In genomic region chr16:44724847-44725246, GRCm38 (mm10) we compare ENCODE assay signal across 8 mouse cellular contexts. TPM values are rescaled to one million over a fixed set of nuclear protein-coding genes. Genes with fewer than 3 reads are reported as not detected.
DNase-seq lines count a peak whose midpoint lies in the region; ATAC-seq lines count a peak whose summit lies in the region.

No protein-coding gene starts in this region.

- H3K4me2 ChIP-seq in forebrain, embryonic 11.5 days (ENCODE audit: low read depth, low read length, severe bottlenecking): peak overlapping the region; percentile 78
- H3K4me2 ChIP-seq in midbrain, embryonic 14.5 days (ENCODE audit: low read length): peak overlapping the region; percentile 67

- H3K36me3 ChIP-seq in megakaryocyte, embryonic 14.5 days (replicated peaks; ENCODE audit: low read length): peaks cover 32% of the 10 kb centered on the region
- H3K36me3 ChIP-seq in forebrain, embryonic 11.5 days (ENCODE audit: control insufficient read depth, insufficient read depth, low read length): no peaks in the 10 kb centered on the region; the same call in 1 of the 2 replicates
- H3K36me3 ChIP-seq in midbrain, embryonic 14.5 days (ENCODE audit: control insufficient read depth, insufficient read depth, low read length): peaks cover 13% of the 10 kb centered on the region

- WGBS in forebrain, embryonic 11.5 days: 0% methylated on average over 14 of the region's 14 CpGs
- WGBS in midbrain, embryonic 14.5 days: under 1% methylated on average over 14 of the region's 14 CpGs

- peak; percentile 52 for DNase-seq in adrenal gland, postnatal 14 days
- DNase-seq in adrenal gland, adult 8-10 months: no peak
- DNase-seq in forebrain, embryonic 11.5 days (ENCODE audit: low spot score): peak; percentile 76
- peak; percentile 19 to 48 for DNase-seq in kidney, postnatal 36 days
- DNase-seq in midbrain, embryonic 14.5 days: peak; percentile 83
- DNase-seq in spleen, postnatal 4 days (ENCODE audit: low spot score in 2 of 2): no peak

- no peaks in the 10 kb centered on the region for H3K27me3 ChIP-seq in megakaryocyte, embryonic 14.5 days (replicated peaks)
- H3K27me3 ChIP-seq in forebrain, embryonic 11.5 days (ENCODE audit: control insufficient read depth, insufficient read depth, low read length): no peaks in the 10 kb centered on the region
- H3K27me3 ChIP-seq in midbrain, embryonic 14.5 days (ENCODE audit: control insufficient read depth, insufficient read depth, low read length): no peaks in the 10 kb centered on the region

- no peaks in the 10 kb centered on the region for H3K9me3 ChIP-seq in megakaryocyte, embryonic 14.5 days
- H3K9me3 ChIP-seq in forebrain, embryonic 11.5 days (ENCODE audit: control insufficient read depth, low read length): no peaks in the 10 kb centered on the region
- H3K9me3 ChIP-seq in midbrain, embryonic 14.5 days (ENCODE audit: control insufficient read depth, low read length): no peaks in the 10 kb centered on the region

- H3K9ac ChIP-seq in forebrain, embryonic 11.5 days (ENCODE audit: low read length): peak overlapping the region; percentile 91
- peak overlapping the region; percentile 71 for H3K9ac ChIP-seq in midbrain, embryonic 14.5 days (replicated peaks; ENCODE audit: low read length)

- H3K4me1 ChIP-seq in megakaryocyte, embryonic 14.5 days: peaks cover 61% of the 10 kb centered on the region
- H3K4me1 ChIP-seq in forebrain, embryonic 11.5 days (replicated peaks; ENCODE audit: control insufficient read depth, insufficient read depth, low read length): peaks cover 2% of the 10 kb centered on the region; the same call in 1 of the 2 replicates
- H3K4me1 ChIP-seq in midbrain, embryonic 14.5 days (ENCODE audit: control insufficient read depth, insufficient read depth, low read length): peaks cover 6% of the 10 kb centered on the region

- peak overlapping the region; percentile 58 for H3K27ac ChIP-seq in forebrain, embryonic 11.5 days (ENCODE audit: low read depth, low read length)
- peak overlapping the region; percentile 90 for H3K27ac ChIP-seq in midbrain, embryonic 14.5 days (replicated peaks; ENCODE audit: low read depth, low read length)

- peak overlapping the region; percentile 95 for H3K4me3 ChIP-seq in megakaryocyte, embryonic 14.5 days (replicated peaks)
- peak overlapping the region; percentile 85 for H3K4me3 ChIP-seq in forebrain, embryonic 11.5 days (ENCODE audit: low read depth, low read length)
- H3K4me3 ChIP-seq in midbrain, embryonic 14.5 days (replicated peaks; ENCODE audit: low read depth, low read length): peak overlapping the region; percentile 71

- no peak for ATAC-seq in megakaryocyte, adult 5-6 weeks (ENCODE audit: poor library complexity, severe bottlenecking)
- ATAC-seq in forebrain, embryonic 11.5 days (replicated peaks; ENCODE audit: low FRiP score): peak; percentile 34
- peak; percentile 41 for ATAC-seq in midbrain, embryonic 14.5 days (ENCODE audit: low FRiP score, low TSS enrichment)

RNA-seq across cellular contexts. Expression of gene Nepro, which starts 0.7 kb away (rescaled TPM):
- total RNA-seq in adrenal gland, postnatal 14 days (2021): 9.2 and 10.8 TPM in 2 replicates
- total RNA-seq in adrenal gland, adult 8-10 months (2022): 10 to 100 TPM; 10.8 to 13.6 (median 12.1) TPM
- polyA plus RNA-seq in megakaryocyte, embryonic 14.5 days (2012; ENCODE audit: insufficient read depth, low replicate concordance): 0.81 and 1.7 TPM in 2 replicates
- total RNA-seq in megakaryocyte, adult 5-6 weeks (2015): 8.6 and 11.2 TPM in 2 replicates
- 13.4 and 15.1 TPM in 2 replicates for total RNA-seq in megakaryocyte, adult 5-6 weeks (2017)
- 11.9 and 13.2 TPM in 2 replicates for polyA plus RNA-seq in forebrain, embryonic 11.5 days (2014; fragmentation: Nextera tagmentation; extraction: Ambion mirVana)
- 3.8 and 5.7 TPM in 2 replicates for polyA plus RNA-seq in midbrain, embryonic 14.5 days (2014; fragmentation: Nextera tagmentation; extraction: Ambion mirVana)

RNA-seq across cellular contexts. Expression of gene Gtpbp8, which starts 21.3 kb away (rescaled TPM):
- total RNA-seq in adrenal gland, postnatal 14 days (2021): 19.0 and 20.1 TPM in 2 replicates
- 10 to 100 TPM; 19.0 to 22.6 (median 20.6) TPM for total RNA-seq in adrenal gland, adult 8-10 months (2022)
- 12.5 and 22.7 TPM in 2 replicates for polyA plus RNA-seq in megakaryocyte, embryonic 14.5 days (2012; ENCODE audit: insufficient read depth, low replicate concordance)
- total RNA-seq in megakaryocyte, adult 5-6 weeks (2015): 5.8 and 17.2 TPM in 2 replicates
- total RNA-seq in megakaryocyte, adult 5-6 weeks (2017): 11.1 and 13.2 TPM in 2 replicates
- 29.6 and 34.2 TPM in 2 replicates for polyA plus RNA-seq in forebrain, embryonic 11.5 days (2014; fragmentation: Nextera tagmentation; extraction: Ambion mirVana)
- polyA plus RNA-seq in midbrain, embryonic 14.5 days (2014; fragmentation: Nextera tagmentation; extraction: Ambion mirVana): 40.6 and 50.5 TPM in 2 replicates

RNA-seq across cellular contexts. Expression of gene Cd200r1, which starts 40.7 kb away (rescaled TPM):
- total RNA-seq in adrenal gland, postnatal 14 days (2021): 0.59 and 1.4 TPM in 2 replicates
- total RNA-seq in adrenal gland, adult 8-10 months (2022): 1 to 10 TPM in 1 of 4 experiments, under 1 TPM in 3; 0.29 to 1.0 (median 0.51) TPM
- polyA plus RNA-seq in megakaryocyte, embryonic 14.5 days (2012; ENCODE audit: insufficient read depth, low replicate concordance): 4.1 TPM in 1 of 2 replicates, not detected in the other
- 29.0 and 36.0 TPM in 2 replicates for total RNA-seq in megakaryocyte, adult 5-6 weeks (2015)
- total RNA-seq in megakaryocyte, adult 5-6 weeks (2017): 16.3 and 18.5 TPM in 2 replicates
- 0.29 and 0.55 TPM in 2 replicates for polyA plus RNA-seq in forebrain, embryonic 11.5 days (2014; fragmentation: Nextera tagmentation; extraction: Ambion mirVana)
- 0.61 TPM in 1 of 2 replicates, not detected in the other for polyA plus RNA-seq in midbrain, embryonic 14.5 days (2014; fragmentation: Nextera tagmentation; extraction: Ambion mirVana)

Comparison
In these comparisons a context has a peak if more than half of its experiments do, and no peak if none do; other contexts are left out.
1. DNase-seq: peak in adrenal gland, postnatal 14 days (single experiment), forebrain, embryonic 11.5 days (single experiment), kidney, postnatal 36 days (2 of 2) and midbrain, embryonic 14.5 days (single experiment); none in adrenal gland, adult 8-10 months (single experiment) and spleen, postnatal 4 days (0 of 2).
2. Peak in every context shown above with its lines, with median percentiles within 50 percentile points of each other: H3K4me3 ChIP-seq.